Mouse (Mus musculus) lung, postnatal 0 days (tissue): ENCODE data around the gene Lrguk.

Experiments used
- CTCF ChIP-seq: IDR thresholded peaks from 2 replicates; pipeline ENCODE4 v1.5.1; 2016; ENCODE audit warnings: antibody characterized with exemption, mild to moderate bottlenecking
- EP300 ChIP-seq: IDR thresholded peaks from 2 replicates; pipeline ENCODE4 v1.6.1; 2016; ENCODE audit warnings: antibody characterized with exemption, mild to moderate bottlenecking, control low read depth

DNA sequence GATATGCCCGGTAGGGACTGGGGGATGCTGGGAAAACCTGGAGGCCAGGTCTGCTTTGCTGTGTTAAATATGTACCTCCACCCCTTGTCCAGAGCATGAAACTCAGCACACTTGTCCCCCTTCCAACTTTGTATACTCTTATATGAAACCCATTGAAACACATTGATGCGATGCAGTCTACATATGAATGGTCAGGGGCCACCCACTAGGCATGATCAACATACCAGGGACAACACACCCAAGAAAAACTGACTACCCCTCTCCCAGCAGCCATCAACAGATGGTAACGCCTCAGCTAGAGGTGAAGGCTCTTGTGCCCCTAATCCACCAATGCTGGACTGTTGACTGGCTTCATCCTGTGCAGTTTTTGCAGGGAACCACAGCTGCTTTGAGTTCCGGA lies 150.7 kb downstream of the Lrguk start:
- TF ChIP-seq CTCF = no peak
- TF ChIP-seq EP300 = no peak
